Mouse (Mus musculus) intestine, embryonic 16.5 days (tissue): ENCODE data around the gene Snapc2. TPM values are rescaled to one million over a fixed set of nuclear protein-coding genes. Genes with fewer than 3 reads are reported as not detected.

Source experiments
- ATAC-seq: fragments of 200-750 bp; cut with Nextera tagmentation; 2 replicates; pipeline ENCODE4 v1.8.0; 2017; ENCODE audit warnings: moderate TSS enrichment, moderate library complexity
- H3K27ac ChIP-seq: fragments of 300-500 bp; sonication (generic); 2 replicates; pipeline ENCODE4 v1.5.1; 2014; ENCODE audit warnings: mild to moderate bottlenecking, low read length
- H3K27me3 ChIP-seq: fragments of 300-500 bp; sonication (generic); replicated peaks from 2 replicates; pipeline ENCODE4 v1.6.1; 2014; ENCODE audit warnings: low read length, control low read depth, mixed read lengths; ENCODE audit not compliant: control insufficient read depth, insufficient read depth
- H3K36me3 ChIP-seq: fragments of 300-500 bp; sonication (generic); 2 replicates; pipeline ENCODE4 v1.6.1; 2014; ENCODE audit warnings: low read length, control low read depth; ENCODE audit not compliant: control insufficient read depth, insufficient read depth
- H3K4me1 ChIP-seq: fragments of 300-500 bp; sonication (generic); 2 replicates; pipeline ENCODE4 v1.6.1; 2014; ENCODE audit warnings: low read length, control low read depth, mixed read lengths; ENCODE audit not compliant: control insufficient read depth, insufficient read depth
- H3K4me2 ChIP-seq: fragments of 300-500 bp; sonication (generic); 2 replicates; pipeline ENCODE4 v1.6.1; 2014; ENCODE audit warnings: low read depth, low read length, control low read depth
- H3K4me3 ChIP-seq: fragments of 300-500 bp; sonication (generic); 2 replicates; pipeline ENCODE4 v1.5.1; 2014; ENCODE audit warnings: mild to moderate bottlenecking, low read length
- H3K9ac ChIP-seq: fragments of 300-500 bp; sonication (generic); 2 replicates; pipeline ENCODE4 v1.6.1; 2014; ENCODE audit warnings: low read depth, low read length
- H3K9me3 ChIP-seq: fragments of 300-500 bp; sonication (generic); 2 replicates; pipeline ENCODE4 v1.6.1; 2016; ENCODE audit warnings: low read length, control low read depth; ENCODE audit not compliant: control insufficient read depth
- WGBS: fragments of 180-500 bp; shearing (Covaris S2); extraction: QIAGEN DNeasy Blood & Tissue Kit; methylation state at CpG from one replicate; pipeline ENCODE4 v1.1.7; 2014; 5-methylcytosine and 5-hydroxymethylcytosine counted together
- polyA plus RNA-seq: library from polyadenylated mRNA; unstranded; fragments of >200 nt; fragmentation: Nextera tagmentation; extraction: Ambion mirVana; gene quantifications from 2 replicates; pipeline ENCODE4 v1.2.1, GENCODE M21; 2015

Gene Snapc2
- polyA plus RNA-seq, 1 experiment from 2014 or later: 43.5 TPM

DNA sequence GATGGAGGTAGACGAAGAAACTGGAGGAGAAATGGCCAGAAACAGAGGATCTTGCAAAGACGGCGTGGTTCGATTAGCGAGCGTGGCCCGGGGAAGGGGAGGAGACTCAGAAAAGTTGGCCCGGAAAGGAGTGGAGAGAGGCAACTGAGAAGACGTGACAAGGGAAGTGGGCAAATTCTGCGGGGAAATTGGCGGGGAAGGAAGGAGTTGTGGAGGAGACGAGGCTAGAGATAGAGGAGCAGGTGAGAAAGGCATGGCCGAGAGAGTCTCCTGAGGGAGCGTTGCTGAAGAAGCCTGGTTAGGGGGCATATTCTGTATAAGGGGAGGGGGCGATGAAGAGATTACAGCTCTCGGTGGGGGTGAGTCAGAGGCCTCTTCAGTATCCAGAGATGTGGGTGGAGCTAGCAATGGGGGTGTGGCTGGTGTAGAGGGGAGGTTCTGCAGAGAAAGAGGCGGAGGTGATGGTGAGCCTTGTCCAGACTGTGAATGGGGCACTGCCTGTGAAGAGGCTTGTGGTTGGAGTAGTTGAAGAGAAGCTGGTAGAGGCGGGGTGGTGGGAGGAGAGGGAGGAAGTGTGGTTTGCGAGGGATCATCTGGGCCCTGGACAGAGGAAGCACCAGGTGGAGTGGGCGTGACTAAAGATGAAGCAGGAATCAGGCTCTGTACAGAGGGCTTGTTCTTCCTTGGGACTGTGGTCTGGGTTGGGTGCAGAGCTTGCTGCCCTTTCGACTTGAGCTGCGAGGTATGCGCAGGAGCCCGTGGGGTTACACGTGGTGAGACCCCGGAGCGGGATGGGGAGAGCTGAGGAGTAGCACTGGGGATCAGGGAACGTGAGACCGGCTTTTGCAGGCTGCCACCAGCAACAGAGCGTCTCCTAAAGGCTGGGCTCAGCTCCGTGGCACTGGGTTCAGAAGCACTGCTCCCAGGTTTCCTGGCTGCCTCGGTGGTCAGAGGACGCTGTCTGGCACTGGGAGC lies 38.6 kb upstream of the Snapc2 start:
- Histone ChIP-seq H3K4me2 (peak overlapping the region; percentile 98), H3K4me1 (peaks cover 42% of the 10 kb centered on the region), H3K36me3 (no peaks in the 10 kb centered on the region), H3K9ac (peak overlapping the region; percentile 72), H3K27me3 (peaks cover 11% of the 10 kb centered on the region; the same call in 1 of the 2 replicates), H3K9me3 (peaks cover 2% of the 10 kb centered on the region; the same call in 1 of the 2 replicates), H3K27ac (peak overlapping the region; percentile 83), H3K4me3 (peak overlapping the region; percentile 58)
- 8% methylated on average over 33 of the region's 33 CpGs for WGBS
- peak; percentile 81 for ATAC-seq

DNA sequence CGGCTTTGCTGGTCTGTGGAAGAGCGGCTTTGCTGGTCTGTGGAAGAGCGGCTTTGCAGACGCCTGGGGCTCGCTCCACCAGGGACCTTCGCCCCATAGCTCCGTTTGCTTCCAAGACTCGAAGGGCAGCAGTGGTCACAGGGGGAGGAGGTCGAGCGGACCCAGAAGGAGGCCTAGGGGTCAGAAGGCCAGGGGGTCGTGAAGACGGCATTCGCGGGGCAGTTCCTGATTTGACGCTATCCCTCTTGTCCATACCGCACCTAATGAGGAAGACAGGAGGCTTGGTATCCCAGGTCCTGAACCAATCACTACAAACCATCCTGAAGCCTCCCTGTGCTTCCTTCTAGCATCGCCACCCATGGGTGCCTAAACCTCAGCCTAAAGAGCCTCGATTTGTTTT lies 36.6 kb upstream of the Snapc2 start:
- Histone ChIP-seq H3K27ac (no peak overlapping the region), H3K9me3 (no peaks in the 10 kb centered on the region; the same call in 1 of the 2 replicates), H3K36me3 (no peaks in the 10 kb centered on the region), H3K4me3 (peak overlapping the region; percentile 57), H3K4me1 (peaks cover 36% of the 10 kb centered on the region), H3K27me3 (peaks cover 11% of the 10 kb centered on the region; the same call in 1 of the 2 replicates), H3K4me2 (peak overlapping the region; percentile 96), H3K9ac (peak overlapping the region; percentile 71)
- WGBS: 9% methylated on average over 18 of the region's 18 CpGs
- no peak for ATAC-seq

DNA sequence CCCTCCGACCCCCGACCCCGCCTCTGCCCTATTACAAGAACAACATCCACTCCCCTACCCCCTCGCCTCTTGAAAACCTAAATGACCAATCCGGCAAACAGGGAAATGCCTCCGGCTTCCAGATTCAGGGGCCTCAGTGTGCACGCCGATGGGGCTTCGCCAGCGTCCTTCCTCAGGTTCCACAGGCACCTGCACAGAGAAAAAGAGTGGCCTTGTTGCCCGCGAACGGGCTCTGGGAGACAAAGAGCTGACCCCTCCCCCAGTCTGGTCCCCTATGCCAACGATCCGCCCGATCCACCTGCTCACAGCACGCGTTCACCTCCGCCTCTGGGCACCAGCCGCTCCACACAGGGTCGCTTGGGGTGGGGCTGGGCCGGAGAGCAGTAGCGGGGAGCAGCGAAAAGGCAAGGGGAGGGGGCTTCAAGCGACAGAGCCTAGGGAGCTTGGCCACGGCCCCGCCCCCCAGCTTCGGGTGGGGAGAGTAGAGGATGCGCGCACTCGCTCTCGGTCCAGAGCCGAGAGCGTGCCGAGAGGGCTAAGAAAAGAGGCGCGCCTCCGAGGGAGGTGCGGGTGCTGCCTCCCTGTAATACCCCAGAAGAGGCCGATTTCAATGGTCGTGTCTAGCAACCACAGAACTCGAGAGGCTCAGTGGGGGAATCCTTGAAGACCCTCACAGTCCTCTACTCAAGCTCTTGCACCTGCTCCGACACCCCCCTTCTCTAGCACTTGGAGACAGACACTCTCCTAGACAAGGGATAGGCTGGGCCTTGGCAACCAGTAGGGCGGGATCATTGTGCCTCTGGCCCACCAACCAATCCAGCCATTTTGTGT lies 35.9 kb upstream of the Snapc2 start, which contains the start of gene Prr36:
TSS of gene Prr36 (minus strand) at position 669 of the 831 bp plus-strand sequence.
- Histone ChIP-seq H3K4me3 (peak within 1 kb of the TSS; percentile 57), H3K9me3 (no peaks in the 10 kb centered on the region; the same call in 1 of the 2 replicates), H3K36me3 (no peaks in the 10 kb centered on the region), H3K4me2 (peak within 1 kb of the TSS; percentile 96), H3K4me1 (peaks cover 36% of the 10 kb centered on the region), H3K27ac (no peak within 1 kb of the TSS), H3K27me3 (peaks cover 11% of the 10 kb centered on the region; the same call in 1 of the 2 replicates), H3K9ac (peak within 1 kb of the TSS; percentile 71)
- under 1% methylated on average over 44 of the region's 44 CpGs for WGBS
- ATAC-seq: no peak; the same call in 1 of the 2 replicates

DNA sequence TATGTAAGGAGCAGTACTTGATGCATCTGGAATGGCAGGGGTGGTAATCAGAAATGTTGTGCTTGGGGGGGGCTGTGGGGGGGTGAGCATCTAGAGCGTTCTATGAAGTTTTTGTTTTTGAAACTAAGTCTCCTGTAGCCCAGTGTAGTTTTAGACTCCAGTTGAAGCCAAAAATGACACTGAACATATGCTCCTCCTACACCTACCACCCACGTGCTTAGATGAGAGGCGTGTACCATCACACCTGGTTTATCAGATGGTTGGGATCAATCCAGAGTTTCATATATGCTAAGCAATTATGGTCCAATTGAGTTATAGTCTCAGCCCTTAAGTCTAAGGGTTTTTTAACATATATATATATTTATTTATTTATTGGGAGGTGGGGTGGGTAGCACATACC lies 33.3 kb upstream of the Snapc2 start:
- ATAC-seq: no peak
- 88% methylated on average over 3 of the region's 3 CpGs for WGBS
- H3K9ac ChIP-seq: no peak overlapping the region
- no peaks in the 10 kb centered on the region for H3K36me3 ChIP-seq
- no peak overlapping the region for H3K4me2 ChIP-seq
- H3K27ac ChIP-seq: no peak overlapping the region
- H3K27me3 ChIP-seq: peaks cover 11% of the 10 kb centered on the region; the same call in 1 of the 2 replicates
- H3K4me1 ChIP-seq: peaks cover 19% of the 10 kb centered on the region
- H3K4me3 ChIP-seq: no peak overlapping the region
- no peaks in the 10 kb centered on the region; the same call in 1 of the 2 replicates for H3K9me3 ChIP-seq

DNA sequence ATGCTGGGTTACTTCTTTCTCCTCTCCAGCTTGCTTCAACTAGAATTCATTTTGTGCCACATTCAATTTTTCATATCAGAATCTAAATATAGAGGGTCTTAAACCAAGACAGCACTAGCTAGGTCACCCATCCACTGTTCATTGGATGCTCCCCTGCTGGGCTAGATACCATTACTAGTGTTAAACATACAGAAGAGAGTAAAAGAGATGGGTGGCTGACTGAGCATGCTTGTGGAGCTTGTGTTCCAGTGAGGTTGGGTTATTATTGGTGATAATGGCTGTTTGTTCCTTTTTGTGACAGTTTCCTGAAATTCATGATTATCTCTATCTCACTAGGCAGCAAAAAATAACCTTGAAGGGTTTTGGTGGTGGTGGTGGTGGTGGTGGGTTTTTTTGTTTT lies 30.8 kb upstream of the Snapc2 start:
- no peak overlapping the region for H3K4me2 ChIP-seq
- 0 out of 2 replicates have a peak, but pooled peaks cover 6% of the 10 kb centered on the region for H3K27me3 ChIP-seq
- no peaks in the 10 kb centered on the region for H3K36me3 ChIP-seq
- no peak overlapping the region for H3K27ac ChIP-seq
- H3K4me3 ChIP-seq: no peak overlapping the region
- H3K9ac ChIP-seq: no peak overlapping the region
- peaks cover 10% of the 10 kb centered on the region; the same call in 1 of the 2 replicates for H3K4me1 ChIP-seq
- no peaks in the 10 kb centered on the region; the same call in 1 of the 2 replicates for H3K9me3 ChIP-seq
- ATAC-seq: no peak

DNA sequence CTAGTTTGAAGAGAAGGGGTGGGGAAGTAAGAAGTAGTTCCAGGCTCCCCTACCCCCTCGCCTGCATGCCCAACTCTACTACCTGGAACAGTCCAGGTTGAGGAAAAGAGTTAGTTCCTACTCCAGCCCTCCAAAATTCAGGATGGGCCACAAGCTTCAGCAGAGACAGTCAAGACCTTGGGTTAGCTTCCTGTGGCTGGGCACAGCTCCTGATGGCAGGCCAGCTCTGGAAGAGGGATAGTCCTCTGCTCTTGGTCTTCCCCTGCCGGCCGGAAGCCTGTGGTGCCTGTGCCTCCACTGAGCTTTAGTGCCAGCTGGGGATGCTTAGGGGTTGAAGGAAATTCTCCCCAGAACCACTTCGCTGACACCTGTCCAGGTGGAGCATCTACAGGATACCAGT lies 26.6 kb upstream of the Snapc2 start:
- Histone ChIP-seq H3K27me3 (no peaks in the 10 kb centered on the region), H3K36me3 (no peaks in the 10 kb centered on the region), H3K27ac (no peak overlapping the region), H3K9ac (peak overlapping the region; percentile 59; the same call in 1 of the 2 replicates), H3K4me1 (peaks cover 16% of the 10 kb centered on the region; the same call in 1 of the 2 replicates), H3K9me3 (no peaks in the 10 kb centered on the region), H3K4me2 (peak overlapping the region; percentile 63), H3K4me3 (peak overlapping the region; percentile 48)
- ATAC-seq: peak; percentile 29
- 30% methylated on average over 4 of the region's 4 CpGs for WGBS

DNA sequence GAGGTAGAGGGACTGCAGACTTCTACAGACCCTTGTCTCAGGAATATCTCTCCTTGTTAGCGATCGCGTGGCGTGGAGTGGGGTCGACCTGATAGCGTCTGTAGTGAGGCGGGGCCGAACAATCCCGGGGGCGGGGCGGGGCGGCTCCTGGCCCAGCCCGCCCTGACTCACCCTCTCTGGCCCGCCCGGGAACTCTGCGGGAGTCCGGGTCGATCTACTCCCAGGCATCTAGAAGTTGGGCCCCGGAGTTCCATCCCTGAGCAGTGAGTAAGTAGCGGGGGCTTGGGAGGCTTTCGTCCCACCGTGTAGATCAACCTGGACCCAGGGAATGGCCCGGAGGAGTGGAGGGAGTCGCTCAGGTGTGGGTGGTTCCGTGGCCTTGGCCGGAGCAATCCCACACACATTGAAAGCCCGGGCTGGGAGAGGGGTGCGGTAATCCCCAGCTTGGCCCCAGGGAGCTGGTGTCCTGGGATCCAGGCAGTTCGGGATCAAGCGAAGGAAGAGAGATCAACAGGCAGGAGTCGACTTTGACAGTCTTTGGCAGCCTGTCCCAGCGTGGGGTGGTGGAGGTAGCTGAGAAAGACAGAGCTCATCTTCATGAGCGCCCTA lies 26.0 kb upstream of the Snapc2 start, which contains the start of gene Lrrc8e:
TSS of gene Lrrc8e (plus strand) at position 89 of the 609 bp plus-strand sequence.
- Histone ChIP-seq H3K4me1 (peaks cover 16% of the 10 kb centered on the region; the same call in 1 of the 2 replicates), H3K4me2 (peak within 1 kb of the TSS; percentile 63), H3K4me3 (peak within 1 kb of the TSS; percentile 48), H3K27me3 (no peaks in the 10 kb centered on the region), H3K36me3 (no peaks in the 10 kb centered on the region), H3K9me3 (no peaks in the 10 kb centered on the region), H3K9ac (peak within 1 kb of the TSS; percentile 59), H3K27ac (no peak within 1 kb of the TSS)
- WGBS: 6% methylated on average over 33 of the region's 33 CpGs
- peak; percentile 79 for ATAC-seq

DNA sequence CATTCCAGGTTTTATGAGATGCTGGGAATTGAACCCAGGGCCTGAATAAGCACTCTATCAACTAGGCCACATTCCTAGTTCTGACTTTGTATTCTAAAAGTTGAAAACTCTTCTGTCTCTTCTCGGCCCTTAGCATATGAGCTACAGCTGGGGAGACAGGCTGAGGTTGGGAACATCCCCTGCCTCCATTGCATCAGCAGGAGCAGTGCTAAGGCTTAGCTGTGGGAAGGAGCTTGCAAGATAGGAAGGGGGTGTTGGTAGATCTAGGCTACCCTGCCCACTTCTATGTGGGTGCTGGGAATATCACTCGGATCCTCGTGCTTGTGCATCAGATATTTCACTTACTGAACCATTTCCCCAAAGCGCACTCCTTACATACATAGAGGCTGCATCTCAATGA lies 25.0 kb upstream of the Snapc2 start:
- no peak overlapping the region for H3K4me2 ChIP-seq
- WGBS: 90% methylated on average over 4 of the region's 4 CpGs

More for the DNA sequence above, 25.0 kb upstream of the Snapc2 start:
- no peaks in the 10 kb centered on the region for H3K9me3 ChIP-seq
- H3K27me3 ChIP-seq: no peaks in the 10 kb centered on the region
- H3K4me3 ChIP-seq: no peak overlapping the region
- no peak for ATAC-seq
- no peaks in the 10 kb centered on the region for H3K36me3 ChIP-seq
- H3K9ac ChIP-seq: no peak overlapping the region
- no peak overlapping the region for H3K27ac ChIP-seq
- peaks cover 16% of the 10 kb centered on the region; the same call in 1 of the 2 replicates for H3K4me1 ChIP-seq
